Mouse (Mus musculus): ENCODE results near the gene Ptpn18. TPM values are rescaled to one million over a fixed set of nuclear protein-coding genes. Genes with fewer than 3 reads are reported as not detected.

The Ptpn18 gene
- polyA plus RNA-seq (2015; fragmentation: Nextera tagmentation; extraction: Ambion mirVana), result 20.3 and 21.5 TPM in 2 replicates

- H3K4me3 ChIP-seq (ENCODE audit: low read length), result peak within 1 kb of the TSS; percentile 60
- H3K36me3 ChIP-seq (ENCODE audit: insufficient read depth, low read length), result no peaks in the 10 kb centered on the region
- under 1% methylated on average over 48 of the region's 48 CpGs for WGBS
- H3K4me1 ChIP-seq (ENCODE audit: insufficient read depth, low read length), result 0 out of 2 replicates have a peak, but pooled peaks cover 3% of the 10 kb centered on the region
- peak within 1 kb of the TSS; percentile 91 for H3K4me2 ChIP-seq (replicated peaks; ENCODE audit: low read depth, low read length)
- peak within 1 kb of the TSS; percentile 77 for H3K9ac ChIP-seq (replicated peaks; ENCODE audit: low read length)
- peak; percentile 95 for ATAC-seq (ENCODE audit: low FRiP score, low TSS enrichment)
- H3K9me3 ChIP-seq (ENCODE audit: low read length), result no peaks in the 10 kb centered on the region
- 0 out of 2 replicates have a peak within 1 kb of the TSS, but pooled peaks have one; percentile 57 for H3K27ac ChIP-seq (ENCODE audit: low read length)
- peaks cover 14% of the 10 kb centered on the region for H3K27me3 ChIP-seq (ENCODE audit: insufficient read depth, low read length)
Measured at GRCm38 (mm10) chr1:34459284-34460060, at the start of gene Ptpn18. Gene Ptpn18, plus strand, starts transcription at chr1:34459762.

GRCm38 (mm10) chr1:34428466-34428865 is 31.1 kb upstream of the Ptpn18 start:
- Histone ChIP-seq H3K27ac (ENCODE audit: low read length) (no peak overlapping the region), H3K27me3 (ENCODE audit: insufficient read depth, low read length) (no peaks in the 10 kb centered on the region), H3K4me1 (ENCODE audit: insufficient read depth, low read length) (no peaks in the 10 kb centered on the region), H3K4me2 (replicated peaks; ENCODE audit: low read depth, low read length) (no peak overlapping the region), H3K36me3 (ENCODE audit: insufficient read depth, low read length) (peaks cover 30% of the 10 kb centered on the region), H3K9me3 (ENCODE audit: low read length) (peaks cover 52% of the 10 kb centered on the region), H3K4me3 (ENCODE audit: low read length) (no peak overlapping the region), H3K9ac (replicated peaks; ENCODE audit: low read length) (no peak overlapping the region)
- no peak for ATAC-seq (ENCODE audit: low FRiP score, low TSS enrichment)
- WGBS, result 96% methylated on average over 2 of the region's 2 CpGs

DNA sequence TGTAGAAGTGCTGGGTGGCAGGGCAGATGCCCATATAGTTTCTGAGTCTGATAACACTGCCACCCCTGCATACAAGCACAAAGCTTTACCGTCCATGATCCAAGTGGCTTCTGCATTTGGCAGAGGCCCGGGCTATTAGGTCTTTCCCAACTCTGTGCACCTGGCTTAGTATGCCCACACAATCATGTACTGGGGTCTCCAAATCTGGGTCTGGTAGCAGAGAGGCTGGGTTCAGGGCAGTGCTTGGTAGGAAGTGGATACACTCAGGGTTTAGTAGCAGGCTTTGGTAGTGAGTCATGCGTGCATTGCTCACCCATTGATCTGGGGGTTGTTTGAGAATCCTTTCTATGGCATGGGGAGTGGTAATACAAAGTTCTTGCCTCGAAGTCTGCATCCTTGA is 30.3 kb upstream of the Ptpn18 start:
- ATAC-seq (ENCODE audit: low FRiP score, low TSS enrichment), result no peak
- peaks cover 52% of the 10 kb centered on the region for H3K9me3 ChIP-seq (ENCODE audit: low read length)
- no peaks in the 10 kb centered on the region for H3K27me3 ChIP-seq (ENCODE audit: insufficient read depth, low read length)
- peaks cover 30% of the 10 kb centered on the region for H3K36me3 ChIP-seq (ENCODE audit: insufficient read depth, low read length)
- H3K4me1 ChIP-seq (ENCODE audit: insufficient read depth, low read length), result peaks cover 7% of the 10 kb centered on the region
- H3K9ac ChIP-seq (replicated peaks; ENCODE audit: low read length), result no peak overlapping the region
- H3K4me2 ChIP-seq (replicated peaks; ENCODE audit: low read depth, low read length), result no peak overlapping the region
- 95% methylated on average over 4 of the region's 4 CpGs for WGBS
- H3K27ac ChIP-seq (ENCODE audit: low read length), result no peak overlapping the region
- no peak overlapping the region for H3K4me3 ChIP-seq (ENCODE audit: low read length)

DNA sequence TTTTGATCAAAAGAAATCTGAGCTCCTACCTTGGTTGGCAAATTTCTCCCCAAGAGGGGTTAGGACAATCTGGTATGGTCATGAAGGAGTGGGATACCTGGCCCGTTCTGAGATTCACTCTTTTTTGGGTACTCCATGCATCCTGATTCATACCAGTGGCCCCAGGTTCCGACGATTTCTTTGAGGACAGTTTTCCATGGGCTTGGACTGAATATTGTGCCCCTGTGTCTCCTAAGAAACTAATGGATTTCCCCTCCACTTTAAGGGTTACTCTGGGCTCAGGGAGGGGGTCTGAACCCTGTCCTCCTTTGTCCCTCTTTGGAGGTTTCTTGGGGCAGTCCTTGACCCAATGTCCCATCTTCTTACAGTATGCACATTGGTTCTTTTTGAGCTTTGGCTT is 28.6 kb upstream of the Ptpn18 start:
- Histone ChIP-seq H3K9ac (replicated peaks; ENCODE audit: low read length) (no peak overlapping the region), H3K36me3 (ENCODE audit: insufficient read depth, low read length) (peaks cover 30% of the 10 kb centered on the region), H3K4me2 (replicated peaks; ENCODE audit: low read depth, low read length) (no peak overlapping the region), H3K9me3 (ENCODE audit: low read length) (peaks cover 52% of the 10 kb centered on the region), H3K27ac (ENCODE audit: low read length) (no peak overlapping the region), H3K4me1 (ENCODE audit: insufficient read depth, low read length) (peaks cover 7% of the 10 kb centered on the region), H3K27me3 (ENCODE audit: insufficient read depth, low read length) (no peaks in the 10 kb centered on the region), H3K4me3 (ENCODE audit: low read length) (no peak overlapping the region)
- 98% methylated on average over 3 of the region's 3 CpGs for WGBS
- no peak for ATAC-seq (ENCODE audit: low FRiP score, low TSS enrichment)

DNA sequence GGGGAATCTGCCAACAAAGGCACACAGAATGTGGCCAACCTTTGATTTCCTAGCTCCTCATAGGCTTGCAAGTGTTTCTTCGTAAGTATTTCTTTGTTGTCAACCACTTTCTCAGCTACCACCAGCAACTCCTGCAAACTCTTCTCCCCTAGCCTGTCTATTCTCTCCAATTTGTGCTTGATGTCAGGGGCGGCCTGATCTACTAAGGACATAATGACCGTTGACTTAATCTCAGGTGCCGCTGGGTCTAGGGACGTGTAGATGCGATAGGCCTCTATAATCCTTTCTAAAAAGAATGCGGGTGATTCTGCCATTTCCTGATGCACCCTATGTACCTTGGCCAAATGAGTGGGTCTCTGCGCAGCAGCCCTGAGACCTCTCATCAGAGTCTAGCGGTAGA is 28.1 kb upstream of the Ptpn18 start:
- Histone ChIP-seq H3K9ac (replicated peaks; ENCODE audit: low read length) (no peak overlapping the region), H3K36me3 (ENCODE audit: insufficient read depth, low read length) (peaks cover 30% of the 10 kb centered on the region), H3K27me3 (ENCODE audit: insufficient read depth, low read length) (no peaks in the 10 kb centered on the region), H3K9me3 (ENCODE audit: low read length) (peaks cover 50% of the 10 kb centered on the region), H3K4me1 (ENCODE audit: insufficient read depth, low read length) (peaks cover 7% of the 10 kb centered on the region), H3K27ac (ENCODE audit: low read length) (no peak overlapping the region), H3K4me3 (ENCODE audit: low read length) (no peak overlapping the region), H3K4me2 (replicated peaks; ENCODE audit: low read depth, low read length) (no peak overlapping the region)
- 97% methylated on average over 9 of the region's 9 CpGs for WGBS
- ATAC-seq (ENCODE audit: low FRiP score, low TSS enrichment), result no peak

DNA sequence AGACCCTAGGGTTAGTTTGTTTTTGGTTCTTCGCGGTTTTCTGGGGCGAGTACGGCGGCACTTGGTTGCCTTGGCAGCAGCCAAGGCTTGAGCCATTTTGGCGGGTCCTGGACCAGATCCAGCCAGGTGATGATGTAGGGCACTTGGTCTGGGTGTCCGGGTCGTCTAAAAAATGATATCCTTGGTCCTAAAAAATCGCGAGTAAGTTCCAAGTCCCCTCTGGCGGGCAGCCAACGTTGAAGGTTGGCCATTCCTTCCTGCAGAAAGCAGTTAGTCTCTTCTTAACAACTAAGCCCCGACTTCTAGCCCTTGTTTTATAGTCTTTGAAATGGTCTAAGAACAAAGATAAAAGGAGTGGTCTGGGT is 27.2 kb upstream of the Ptpn18 start:
- no peak overlapping the region; the same call in 1 of the 2 replicates for H3K27ac ChIP-seq (ENCODE audit: low read length)

GRCm38 (mm10) chr1:34432776-34433481 is 26.6 kb upstream of the Ptpn18 start:
- H3K27me3 ChIP-seq (ENCODE audit: insufficient read depth, low read length), result no peaks in the 10 kb centered on the region

More for the DNA sequence above, 27.2 kb upstream of the Ptpn18 start:
- WGBS, result 60% methylated on average over 13 of the region's 13 CpGs
- peaks cover 38% of the 10 kb centered on the region for H3K36me3 ChIP-seq (ENCODE audit: insufficient read depth, low read length)
- H3K9me3 ChIP-seq (ENCODE audit: low read length), result peaks cover 41% of the 10 kb centered on the region
- H3K4me1 ChIP-seq (ENCODE audit: insufficient read depth, low read length), result peaks cover 7% of the 10 kb centered on the region
- peak overlapping the region; percentile 66 for H3K4me2 ChIP-seq (replicated peaks; ENCODE audit: low read depth, low read length)
- H3K27me3 ChIP-seq (ENCODE audit: insufficient read depth, low read length), result no peaks in the 10 kb centered on the region
- no peak for ATAC-seq (ENCODE audit: low FRiP score, low TSS enrichment)
- peak overlapping the region; percentile 66 for H3K9ac ChIP-seq (replicated peaks; ENCODE audit: low read length)
- H3K4me3 ChIP-seq (ENCODE audit: low read length), result peak overlapping the region; percentile 44

GRCm38 (mm10) chr1:34433891-34434521 is 25.6 kb upstream of the Ptpn18 start:
- ATAC-seq (ENCODE audit: low FRiP score, low TSS enrichment), result no peak

More at GRCm38 (mm10) chr1:34432776-34433481, 26.6 kb upstream of the Ptpn18 start:
- peaks cover 40% of the 10 kb centered on the region for H3K9me3 ChIP-seq (ENCODE audit: low read length)
- peak overlapping the region; percentile 54 for H3K27ac ChIP-seq (ENCODE audit: low read length)
- peak overlapping the region; percentile 66 for H3K9ac ChIP-seq (replicated peaks; ENCODE audit: low read length)
- H3K4me1 ChIP-seq (ENCODE audit: insufficient read depth, low read length), result peaks cover 7% of the 10 kb centered on the region
- 9% methylated on average over 35 of the region's 35 CpGs for WGBS
- H3K4me2 ChIP-seq (replicated peaks; ENCODE audit: low read depth, low read length), result peak overlapping the region; percentile 66
- peak overlapping the region; percentile 44 for H3K4me3 ChIP-seq (ENCODE audit: low read length)
- ATAC-seq (ENCODE audit: low FRiP score, low TSS enrichment), result peak; percentile 22; the same call in 1 of the 2 replicates
- peaks cover 38% of the 10 kb centered on the region for H3K36me3 ChIP-seq (ENCODE audit: insufficient read depth, low read length)

DNA sequence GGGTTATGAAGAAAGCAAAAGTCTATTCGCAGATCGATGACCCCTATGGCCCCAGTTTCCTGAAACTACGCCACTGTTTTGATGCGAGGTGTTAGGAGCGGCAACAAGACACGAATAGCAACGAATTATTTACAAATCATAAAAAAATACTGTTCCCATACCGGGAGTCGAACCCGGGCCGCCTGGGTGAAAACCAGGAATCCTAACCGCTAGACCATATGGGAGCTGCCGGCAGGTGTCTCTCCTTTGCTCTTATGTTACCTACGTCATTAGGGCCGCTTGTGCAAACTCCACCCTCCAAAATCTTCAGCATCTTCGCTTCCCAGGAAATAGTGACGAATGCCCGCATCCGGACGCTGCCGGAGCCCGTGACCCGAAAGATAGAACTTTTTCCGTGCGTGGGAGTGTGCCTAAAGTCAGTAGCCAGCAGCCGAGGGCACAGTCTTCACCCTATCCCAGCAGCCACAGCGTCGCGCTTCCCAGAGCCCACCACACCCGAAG is 24.9 kb upstream of the Ptpn18 start:
- Histone ChIP-seq H3K27me3 (ENCODE audit: insufficient read depth, low read length) (no peaks in the 10 kb centered on the region), H3K4me1 (ENCODE audit: insufficient read depth, low read length) (peaks cover 14% of the 10 kb centered on the region), H3K9ac (replicated peaks; ENCODE audit: low read length) (peak overlapping the region; percentile 69), H3K9me3 (ENCODE audit: low read length) (peaks cover 28% of the 10 kb centered on the region), H3K36me3 (ENCODE audit: insufficient read depth, low read length) (peaks cover 34% of the 10 kb centered on the region), H3K4me3 (ENCODE audit: low read length) (peak overlapping the region; percentile 69), H3K4me2 (replicated peaks; ENCODE audit: low read depth, low read length) (peak overlapping the region; percentile 66), H3K27ac (ENCODE audit: low read length) (peak overlapping the region; percentile 77)
- WGBS, result under 1% methylated on average over 30 of the region's 30 CpGs
- peak; percentile 5; the same call in 1 of the 2 replicates for ATAC-seq (ENCODE audit: low FRiP score, low TSS enrichment)

More at GRCm38 (mm10) chr1:34433891-34434521, 25.6 kb upstream of the Ptpn18 start:
- peak overlapping the region; percentile 61 for H3K9ac ChIP-seq (replicated peaks; ENCODE audit: low read length)
- H3K4me3 ChIP-seq (ENCODE audit: low read length), result peak overlapping the region; percentile 69
- WGBS, result 12% methylated on average over 19 of the region's 19 CpGs
- no peaks in the 10 kb centered on the region for H3K27me3 ChIP-seq (ENCODE audit: insufficient read depth, low read length)
- H3K27ac ChIP-seq (ENCODE audit: low read length), result 0 out of 2 replicates have a peak overlapping the region, but pooled peaks have one; percentile 41
- peaks cover 14% of the 10 kb centered on the region for H3K4me1 ChIP-seq (ENCODE audit: insufficient read depth, low read length)
- H3K36me3 ChIP-seq (ENCODE audit: insufficient read depth, low read length), result peaks cover 38% of the 10 kb centered on the region
- peak overlapping the region; percentile 66 for H3K4me2 ChIP-seq (replicated peaks; ENCODE audit: low read depth, low read length)
- H3K9me3 ChIP-seq (ENCODE audit: low read length), result peaks cover 33% of the 10 kb centered on the region

All from kidney, embryonic 16.5 days (tissue).